Comparison of ENCODE assay signal across 13 mouse cellular contexts in the genomic region with DNA sequence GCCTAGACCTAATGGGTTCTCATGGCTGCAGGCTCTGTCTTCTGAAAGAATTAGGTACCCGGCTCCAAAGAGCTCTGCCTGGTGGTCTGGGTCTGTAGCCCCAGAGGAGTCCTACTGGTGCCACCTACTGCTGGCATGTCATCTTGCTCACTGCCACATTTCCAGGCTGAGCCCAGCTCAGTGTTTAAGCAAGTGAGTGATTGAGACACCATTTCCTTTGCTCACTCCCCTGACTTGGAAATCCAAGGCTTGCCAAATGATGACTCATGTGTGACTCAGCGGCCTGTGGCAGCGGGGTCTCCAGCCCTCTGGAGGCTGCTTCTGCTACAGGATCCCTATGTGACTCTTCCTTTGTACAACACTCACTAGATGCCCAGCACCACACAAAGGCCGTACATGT.
DNase-seq lines count a peak whose midpoint lies in the region; ATAC-seq and TF ChIP-seq lines count a peak whose summit lies in the region.
"Had no signal": no experiment of that assay in that cellular context is flagged by ENCODE, and none has a peak within 500 bp of the region (broad histone marks: within the 10 kb centered on the region; RNA-seq: fewer than 3 reads in every experiment).

No protein-coding gene starts in this region.

- H3K4me1 ChIP-seq in forebrain, postnatal 0 days (ENCODE audit: insufficient read depth): no peaks in the 10 kb centered on the region
- H3K4me1 ChIP-seq in forebrain, embryonic 12.5 days: peaks cover 11% of the 10 kb centered on the region; the same call in 1 of the 2 replicates
- H3K4me1 ChIP-seq in stomach, embryonic 14.5 days (ENCODE audit: control insufficient read depth, insufficient read depth, low read length): no peaks in the 10 kb centered on the region
- H3K4me1 ChIP-seq in midbrain, embryonic 14.5 days (ENCODE audit: control insufficient read depth, insufficient read depth, low read length): 0 out of 2 replicates have a peak, but pooled peaks cover 3% of the 10 kb centered on the region
- H3K4me1 ChIP-seq: stomach, embryonic 15.5 days had no signal

- no peak for ATAC-seq in forebrain, postnatal 0 days
- no peak for ATAC-seq in forebrain, embryonic 12.5 days (ENCODE audit: low FRiP score)
- peak; percentile 28; the same call in 1 of the 2 replicates for ATAC-seq in stomach, embryonic 14.5 days (ENCODE audit: insufficient number of reproducible peaks, insufficient read depth, low FRiP score, low read depth)
- no peak for ATAC-seq in midbrain, embryonic 14.5 days (ENCODE audit: low FRiP score, low TSS enrichment)
- ATAC-seq: forebrain, embryonic 15.5 days; midbrain, embryonic 15.5 days had no signal

- no peaks in the 10 kb centered on the region for H3K27me3 ChIP-seq in forebrain, postnatal 0 days (ENCODE audit: insufficient read depth, low read length)
- H3K27me3 ChIP-seq in forebrain, embryonic 12.5 days: peaks cover 8% of the 10 kb centered on the region
- no peaks in the 10 kb centered on the region for H3K27me3 ChIP-seq in stomach, embryonic 14.5 days (ENCODE audit: control insufficient read depth, insufficient read depth, low read length)
- no peaks in the 10 kb centered on the region for H3K27me3 ChIP-seq in midbrain, embryonic 14.5 days (ENCODE audit: control insufficient read depth, insufficient read depth, low read length)
- H3K27me3 ChIP-seq: forebrain, embryonic 15.5 days; limb, embryonic 13.5 days; midbrain, embryonic 15.5 days; stomach, embryonic 15.5 days had no signal

- no peak overlapping the region for H3K27ac ChIP-seq in forebrain, postnatal 0 days (ENCODE audit: low read depth, low read length)
- no peak overlapping the region for H3K27ac ChIP-seq in forebrain, embryonic 12.5 days
- no peak overlapping the region for H3K27ac ChIP-seq in stomach, embryonic 14.5 days (ENCODE audit: low read length)
- no peak overlapping the region for H3K27ac ChIP-seq in midbrain, embryonic 14.5 days (replicated peaks; ENCODE audit: low read depth, low read length)
- H3K27ac ChIP-seq: forebrain, embryonic 15.5 days; limb, embryonic 13.5 days; midbrain, embryonic 15.5 days; stomach, embryonic 15.5 days had no signal

- DNase-seq in forebrain, postnatal 0 days: no peak
- peak; percentile 39 for DNase-seq in right cerebral cortex, adult 18-20 months
- DNase-seq in right cerebral cortex, postnatal 10 days (ENCODE audit: low spot score in 2 of 2): no peak
- peak; percentile 12 for DNase-seq in heart, adult 8-10 months (ENCODE audit: low spot score)
- DNase-seq in midbrain, embryonic 14.5 days: no peak
- no peak for DNase-seq in left cerebral cortex, postnatal 10 days (ENCODE audit: extremely low spot score in 1 of 2, low spot score in 2 of 2)
- DNase-seq: kidney, postnatal 14 days had no signal

- TF ChIP-seq CTCF in forebrain, postnatal 0 days (IDR thresholded peaks at IDR 0.05; ENCODE audit: low read depth): 0 out of 2 replicates have a peak, but pooled peaks have one; percentile 20

- WGBS in forebrain, postnatal 0 days: 86% methylated on average over 4 of the region's 4 CpGs
- WGBS in forebrain, embryonic 12.5 days: 90% methylated on average over 4 of the region's 4 CpGs
- WGBS in stomach, embryonic 14.5 days: 79% methylated on average over 4 of the region's 4 CpGs
- WGBS in midbrain, embryonic 14.5 days: 86% methylated on average over 4 of the region's 4 CpGs

- no peak overlapping the region for H3K9ac ChIP-seq in forebrain, postnatal 0 days
- no peak overlapping the region for H3K9ac ChIP-seq in forebrain, embryonic 12.5 days
- no peak overlapping the region for H3K9ac ChIP-seq in stomach, embryonic 14.5 days (replicated peaks; ENCODE audit: low read depth, low read length)
- H3K9ac ChIP-seq in midbrain, embryonic 14.5 days (replicated peaks; ENCODE audit: low read length): no peak overlapping the region
- H3K9ac ChIP-seq: forebrain, embryonic 15.5 days; limb, embryonic 13.5 days; midbrain, embryonic 15.5 days; stomach, embryonic 15.5 days had no signal

- H3K4me3 ChIP-seq in forebrain, postnatal 0 days (ENCODE audit: low read depth, low read length): no peak overlapping the region
- H3K4me3 ChIP-seq in forebrain, embryonic 12.5 days (replicated peaks): no peak overlapping the region
- no peak overlapping the region for H3K4me3 ChIP-seq in stomach, embryonic 14.5 days (ENCODE audit: low read depth, low read length)
- H3K4me3 ChIP-seq in midbrain, embryonic 14.5 days (replicated peaks; ENCODE audit: low read depth, low read length): no peak overlapping the region
- H3K4me3 ChIP-seq: forebrain, embryonic 15.5 days; limb, embryonic 13.5 days; midbrain, embryonic 15.5 days; stomach, embryonic 15.5 days had no signal

- H3K9me3 ChIP-seq in forebrain, postnatal 0 days (ENCODE audit: low read length): no peaks in the 10 kb centered on the region
- H3K9me3 ChIP-seq in forebrain, embryonic 12.5 days: no peaks in the 10 kb centered on the region
- no peaks in the 10 kb centered on the region for H3K9me3 ChIP-seq in stomach, embryonic 14.5 days (ENCODE audit: control insufficient read depth, low read depth, low read length)
- H3K9me3 ChIP-seq in midbrain, embryonic 14.5 days (ENCODE audit: control insufficient read depth, low read length): no peaks in the 10 kb centered on the region
- H3K9me3 ChIP-seq: forebrain, embryonic 15.5 days; limb, embryonic 13.5 days; midbrain, embryonic 15.5 days; stomach, embryonic 15.5 days had no signal

- intact Hi-C loops in left cerebral cortex, postnatal 10 days (cut with DNase I): no loop called here

- H3K4me2 ChIP-seq in forebrain, postnatal 0 days (ENCODE audit: low read depth): no peak overlapping the region
- H3K4me2 ChIP-seq in forebrain, embryonic 12.5 days: no peak overlapping the region
- H3K4me2 ChIP-seq in stomach, embryonic 14.5 days (replicated peaks; ENCODE audit: low read depth, low read length): no peak overlapping the region
- H3K4me2 ChIP-seq in midbrain, embryonic 14.5 days (ENCODE audit: low read length): no peak overlapping the region
- H3K4me2 ChIP-seq: forebrain, embryonic 15.5 days; limb, embryonic 13.5 days; midbrain, embryonic 15.5 days; stomach, embryonic 15.5 days had no signal

- H3K36me3 ChIP-seq in forebrain, postnatal 0 days (ENCODE audit: insufficient read depth): no peaks in the 10 kb centered on the region
- no peaks in the 10 kb centered on the region for H3K36me3 ChIP-seq in forebrain, embryonic 12.5 days (replicated peaks)
- no peaks in the 10 kb centered on the region for H3K36me3 ChIP-seq in stomach, embryonic 14.5 days (ENCODE audit: control insufficient read depth, insufficient read depth, low read length)
- H3K36me3 ChIP-seq in midbrain, embryonic 14.5 days (ENCODE audit: control insufficient read depth, insufficient read depth, low read length): no peaks in the 10 kb centered on the region
- H3K36me3 ChIP-seq: forebrain, embryonic 15.5 days; limb, embryonic 13.5 days; midbrain, embryonic 15.5 days; stomach, embryonic 15.5 days had no signal

Comparison
In these comparisons a context has a peak if more than half of its experiments do, and no peak if none do; other contexts are left out.
1. DNase-seq: peak in right cerebral cortex, adult 18-20 months (single experiment) and heart, adult 8-10 months (single experiment); none in forebrain, postnatal 0 days (single experiment), right cerebral cortex, postnatal 10 days (0 of 2), midbrain, embryonic 14.5 days (single experiment) and left cerebral cortex, postnatal 10 days (0 of 2).